Mouse (Mus musculus): ENCODE measurements around the gene Ndufs2. TPM values are rescaled to one million over a fixed set of nuclear protein-coding genes. Genes with fewer than 3 reads are reported as not detected.

Ndufs2 gene
- polyA plus RNA-seq, 1 experiment from 2014 or later: 368 TPM

DNA sequence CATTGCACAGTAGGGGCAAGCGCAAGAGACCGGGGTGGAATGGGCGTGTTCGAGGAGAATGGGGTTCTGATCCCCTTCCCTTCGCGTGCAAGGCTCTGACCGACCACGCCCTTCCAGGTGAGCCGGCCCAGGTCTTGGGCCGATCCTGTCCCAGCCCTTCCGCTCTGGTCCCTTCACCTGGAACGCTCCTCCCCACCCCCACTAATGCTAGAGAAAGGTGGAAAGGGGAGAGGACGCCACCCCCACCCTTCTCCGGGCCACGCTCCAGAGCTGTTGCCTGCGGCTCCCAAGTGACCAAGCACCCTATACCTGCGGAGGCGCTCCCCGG, 19.3 kb upstream of the Ndufs2 start:
- H3K4me1 ChIP-seq (ENCODE audit: insufficient read depth, low read length): peaks cover 11% of the 10 kb centered on the region
- peak overlapping the region; percentile 84 for H3K4me3 ChIP-seq (ENCODE audit: low read length)
- H3K36me3 ChIP-seq (ENCODE audit: insufficient read depth, low read length): peaks cover 29% of the 10 kb centered on the region
- peak overlapping the region; percentile 76 for H3K9ac ChIP-seq (replicated peaks; ENCODE audit: low read length)
- ATAC-seq (ENCODE audit: low FRiP score, low TSS enrichment): peak; percentile 90
- no peaks in the 10 kb centered on the region for H3K9me3 ChIP-seq (ENCODE audit: low read length)
- peak overlapping the region; percentile 77 for H3K4me2 ChIP-seq (replicated peaks; ENCODE audit: low read depth, low read length)
- WGBS: 0% methylated on average over 19 of the region's 19 CpGs
- H3K27ac ChIP-seq (ENCODE audit: low read length): peak overlapping the region; percentile 87
- H3K27me3 ChIP-seq (ENCODE audit: insufficient read depth, low read length): no peaks in the 10 kb centered on the region

DNA sequence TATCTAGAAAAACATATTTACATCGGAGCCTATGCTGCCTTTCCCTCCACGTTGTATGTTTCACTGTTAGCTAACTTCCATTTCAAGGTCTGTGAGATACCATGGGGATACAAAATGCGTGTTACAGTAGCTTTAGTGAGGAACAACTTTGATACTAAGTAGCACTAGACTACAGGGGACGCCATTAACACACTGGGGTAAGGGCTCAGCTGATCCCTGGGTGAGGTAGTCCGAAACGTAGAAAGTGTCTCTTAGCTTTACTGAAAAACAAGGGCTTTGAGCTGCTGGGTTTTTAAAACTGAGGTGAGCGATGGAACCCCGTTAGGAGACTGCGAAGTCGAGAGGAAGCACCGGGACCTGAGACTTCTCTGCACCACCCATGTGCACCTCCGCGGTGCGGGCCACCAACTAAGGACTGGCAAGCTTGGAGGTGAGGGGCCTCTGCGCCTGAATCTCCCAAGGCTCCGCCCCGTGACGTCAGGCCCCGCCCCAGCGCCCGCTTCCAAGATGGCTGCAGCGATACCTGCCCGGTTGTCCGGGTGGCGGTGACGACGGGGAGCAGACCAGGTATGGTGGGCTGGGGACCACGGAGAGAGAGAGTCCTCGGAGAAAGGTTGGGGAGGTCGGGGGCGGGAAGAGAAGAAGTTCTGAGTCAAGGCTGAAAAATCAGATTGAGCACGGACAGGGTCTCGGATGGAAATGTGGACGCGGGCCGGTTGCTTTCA, 18.8 kb upstream of the Ndufs2 start, which contains the start of gene B4galt3:
Gene B4galt3, plus strand, starts transcription at position 481 of the 725 bp plus-strand sequence.
- Histone ChIP-seq H3K36me3 (ENCODE audit: insufficient read depth, low read length) (peaks cover 23% of the 10 kb centered on the region), H3K4me3 (ENCODE audit: low read length) (peak within 1 kb of the TSS; percentile 84), H3K4me1 (ENCODE audit: insufficient read depth, low read length) (peaks cover 11% of the 10 kb centered on the region), H3K9me3 (ENCODE audit: low read length) (no peaks in the 10 kb centered on the region), H3K9ac (replicated peaks; ENCODE audit: low read length) (peak within 1 kb of the TSS; percentile 76), H3K27ac (ENCODE audit: low read length) (peak within 1 kb of the TSS; percentile 87), H3K27me3 (ENCODE audit: insufficient read depth, low read length) (no peaks in the 10 kb centered on the region), H3K4me2 (replicated peaks; ENCODE audit: low read depth, low read length) (peak within 1 kb of the TSS; percentile 77)
- 3% methylated on average over 36 of the region's 36 CpGs for WGBS
- ATAC-seq (ENCODE audit: low FRiP score, low TSS enrichment): peak; percentile 94

DNA sequence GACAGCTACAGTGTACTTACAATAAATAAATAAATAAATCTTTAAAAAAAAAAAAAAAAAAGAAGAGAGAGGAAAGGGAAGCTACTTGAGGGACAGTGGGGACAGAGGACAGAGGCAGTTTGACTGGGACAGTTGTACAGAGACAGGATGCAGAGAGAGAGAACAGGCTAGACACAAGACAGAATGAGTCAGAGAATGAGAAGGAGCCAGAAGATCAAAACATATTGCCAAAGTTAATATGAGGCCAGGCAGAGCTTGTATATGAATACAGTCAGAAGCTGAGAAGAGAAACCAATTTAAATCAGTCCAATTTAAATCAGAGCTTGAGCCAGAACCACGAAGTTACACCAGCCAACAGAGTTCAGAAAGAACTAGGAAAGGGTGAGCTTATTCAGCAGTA, 17.2 kb upstream of the Ndufs2 start:
- Histone ChIP-seq H3K36me3 (ENCODE audit: insufficient read depth, low read length) (peaks cover 8% of the 10 kb centered on the region), H3K9ac (replicated peaks; ENCODE audit: low read length) (no peak overlapping the region), H3K27me3 (ENCODE audit: insufficient read depth, low read length) (no peaks in the 10 kb centered on the region), H3K4me3 (ENCODE audit: low read length) (no peak overlapping the region), H3K4me1 (ENCODE audit: insufficient read depth, low read length) (peaks cover 11% of the 10 kb centered on the region), H3K9me3 (ENCODE audit: low read length) (no peaks in the 10 kb centered on the region), H3K4me2 (replicated peaks; ENCODE audit: low read depth, low read length) (no peak overlapping the region), H3K27ac (ENCODE audit: low read length) (no peak overlapping the region)
- 63% methylated on average over 1 of the region's 1 CpGs for WGBS
- ATAC-seq (ENCODE audit: low FRiP score, low TSS enrichment): no peak

DNA sequence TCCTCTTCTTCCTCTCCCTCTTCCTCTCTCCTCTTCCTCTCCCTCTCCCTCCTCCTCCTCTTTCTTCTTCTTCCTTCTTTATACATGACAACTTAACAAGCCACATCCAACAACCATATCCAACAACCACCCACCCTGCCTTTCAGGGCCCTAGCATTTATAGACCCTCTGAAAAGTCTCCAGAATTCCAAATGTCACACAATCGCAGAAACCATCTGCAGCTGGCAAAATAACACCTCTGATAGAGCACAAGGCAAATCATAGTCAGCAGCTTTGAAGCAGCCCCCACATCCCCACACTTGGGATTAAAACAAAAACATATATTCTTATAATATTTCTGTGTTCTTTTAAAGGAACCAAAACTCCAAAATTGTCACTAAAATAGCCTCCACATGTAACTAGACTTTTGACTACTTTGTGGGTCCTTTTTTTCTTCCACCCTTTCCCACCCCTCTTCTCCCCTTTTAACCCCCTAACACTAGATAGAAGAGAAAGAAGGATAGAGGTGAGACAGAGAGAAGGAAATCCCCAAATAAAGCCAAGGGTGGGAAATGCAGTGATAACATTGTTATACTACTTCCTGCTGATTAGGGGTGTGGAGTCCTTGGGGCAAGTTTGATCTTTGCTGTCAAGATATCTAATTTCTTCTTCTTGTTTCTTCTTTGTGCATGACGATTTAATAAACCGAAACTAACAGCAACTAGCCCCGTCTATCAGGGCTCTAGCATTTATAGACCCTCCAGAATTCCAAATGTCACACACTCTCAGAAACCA, 15.0 kb upstream of the Ndufs2 start:
- 59% methylated on average over 4 of the region's 4 CpGs for WGBS
- peaks cover 12% of the 10 kb centered on the region for H3K4me1 ChIP-seq (ENCODE audit: insufficient read depth, low read length)
- H3K9ac ChIP-seq (replicated peaks; ENCODE audit: low read length): no peak overlapping the region
- H3K4me2 ChIP-seq (replicated peaks; ENCODE audit: low read depth, low read length): no peak overlapping the region
- no peaks in the 10 kb centered on the region for H3K27me3 ChIP-seq (ENCODE audit: insufficient read depth, low read length)
- no peaks in the 10 kb centered on the region for H3K9me3 ChIP-seq (ENCODE audit: low read length)
- H3K4me3 ChIP-seq (ENCODE audit: low read length): no peak overlapping the region
- H3K36me3 ChIP-seq (ENCODE audit: insufficient read depth, low read length): no peaks in the 10 kb centered on the region
- H3K27ac ChIP-seq (ENCODE audit: low read length): no peak overlapping the region
- no peak for ATAC-seq (ENCODE audit: low FRiP score, low TSS enrichment)

DNA sequence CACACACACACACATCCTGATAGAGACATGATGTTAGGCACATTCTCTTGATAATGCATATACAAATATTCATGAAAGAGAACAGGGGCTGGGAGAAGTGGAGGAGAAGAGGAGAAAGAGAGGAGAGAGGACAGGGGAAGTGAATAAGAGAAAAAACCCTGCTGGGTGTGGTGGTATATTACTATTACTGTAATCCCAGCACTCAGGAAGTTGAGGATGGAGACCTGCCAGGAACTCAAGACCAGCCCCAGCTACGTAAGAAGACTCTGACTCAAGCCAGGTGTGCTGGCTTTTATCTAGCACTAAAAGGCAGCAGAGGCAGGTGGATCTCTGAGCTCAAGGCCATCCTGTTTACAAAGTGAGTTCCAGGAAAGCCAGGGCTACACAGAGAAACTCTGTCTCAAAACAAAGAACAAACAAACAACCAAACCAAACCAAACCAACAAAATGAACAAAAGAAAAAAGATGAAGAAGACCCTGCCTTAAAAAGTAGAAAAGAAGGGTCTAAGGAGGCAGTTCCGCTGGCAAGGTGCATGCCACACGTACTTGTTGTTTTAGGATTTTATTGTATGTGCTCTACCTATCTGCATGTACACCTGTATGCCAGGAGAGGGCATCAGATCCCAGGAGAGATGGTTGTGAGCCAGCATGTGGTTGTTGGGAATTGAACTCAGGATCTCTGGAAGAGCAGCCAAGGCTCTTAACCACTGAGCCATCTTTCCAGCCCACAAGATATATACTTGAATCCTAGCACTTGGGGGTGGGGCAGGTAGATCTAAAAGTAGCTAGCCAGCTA, 12.7 kb upstream of the Ndufs2 start:
- Histone ChIP-seq H3K27ac (ENCODE audit: low read length) (peak overlapping the region; percentile 94), H3K9ac (replicated peaks; ENCODE audit: low read length) (no peak overlapping the region), H3K4me3 (ENCODE audit: low read length) (no peak overlapping the region), H3K9me3 (ENCODE audit: low read length) (no peaks in the 10 kb centered on the region), H3K27me3 (ENCODE audit: insufficient read depth, low read length) (no peaks in the 10 kb centered on the region), H3K36me3 (ENCODE audit: insufficient read depth, low read length) (peaks cover 2% of the 10 kb centered on the region; the same call in 1 of the 2 replicates), H3K4me2 (replicated peaks; ENCODE audit: low read depth, low read length) (no peak overlapping the region; the same call in 1 of the 2 replicates), H3K4me1 (ENCODE audit: insufficient read depth, low read length) (peaks cover 8% of the 10 kb centered on the region)
- WGBS: 85% methylated on average over 3 of the region's 3 CpGs
- 0 out of 2 replicates have a peak, but pooled peaks have one; percentile 1 for ATAC-seq (ENCODE audit: low FRiP score, low TSS enrichment)

DNA sequence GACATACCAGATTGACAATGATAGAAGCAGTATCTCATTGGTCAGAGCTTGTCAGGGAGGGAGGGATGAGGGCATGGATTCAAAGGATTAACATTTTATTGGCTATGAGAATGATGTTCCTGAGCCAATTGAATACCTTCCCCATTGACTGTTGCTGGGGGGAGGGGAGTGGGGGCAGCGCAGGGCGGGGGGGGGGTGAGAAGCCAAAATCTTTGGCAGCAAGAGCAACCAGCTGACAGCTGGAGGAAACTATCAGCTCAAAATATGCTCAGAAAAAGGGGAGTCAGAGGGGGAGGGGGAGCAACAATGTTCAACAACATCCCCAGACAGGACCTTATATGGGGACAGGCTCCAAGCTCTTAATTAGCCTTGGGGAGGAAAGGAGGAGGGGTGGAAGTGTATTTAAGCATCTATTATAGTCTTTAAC, 12.0 kb upstream of the Ndufs2 start:
- H3K36me3 ChIP-seq (ENCODE audit: insufficient read depth, low read length): peaks cover 5% of the 10 kb centered on the region; the same call in 1 of the 2 replicates
- peak overlapping the region; percentile 94 for H3K27ac ChIP-seq (ENCODE audit: low read length)
- WGBS: 8% methylated on average over 2 of the region's 2 CpGs
- no peaks in the 10 kb centered on the region for H3K27me3 ChIP-seq (ENCODE audit: insufficient read depth, low read length)
- no peak overlapping the region for H3K4me3 ChIP-seq (ENCODE audit: low read length)
- H3K4me2 ChIP-seq (replicated peaks; ENCODE audit: low read depth, low read length): peak overlapping the region; percentile 28
- H3K9me3 ChIP-seq (ENCODE audit: low read length): no peaks in the 10 kb centered on the region
- ATAC-seq (ENCODE audit: low FRiP score, low TSS enrichment): peak; percentile 89
- peaks cover 8% of the 10 kb centered on the region for H3K4me1 ChIP-seq (ENCODE audit: insufficient read depth, low read length)
- H3K9ac ChIP-seq (replicated peaks; ENCODE audit: low read length): no peak overlapping the region

DNA sequence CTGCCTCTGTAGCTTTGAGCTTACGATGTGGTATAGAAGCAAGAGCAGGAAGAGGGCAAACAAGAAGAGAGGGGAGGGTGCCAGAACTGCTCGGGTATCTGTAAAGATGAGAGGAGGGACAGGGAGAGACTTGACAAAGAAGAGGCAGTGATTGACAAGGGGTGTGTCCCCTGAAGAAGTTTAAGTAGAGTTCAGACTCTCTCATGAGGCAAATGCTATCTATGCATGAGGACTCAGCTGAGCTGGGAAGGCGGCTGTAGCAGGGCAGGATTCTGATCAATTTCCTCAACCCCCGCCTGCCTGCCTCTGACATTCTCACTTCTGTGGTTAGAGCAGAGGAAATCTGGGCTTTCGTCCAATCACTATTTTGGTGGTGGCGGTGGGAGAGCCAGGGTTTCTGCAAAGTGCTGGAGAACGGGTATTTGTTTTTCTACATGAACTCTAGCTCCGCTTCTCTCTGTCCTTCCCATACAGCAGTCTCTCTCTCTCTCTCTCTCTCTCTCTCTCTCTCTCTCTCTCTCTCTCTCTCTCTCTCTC, 11.5 kb upstream of the Ndufs2 start:
- 4% methylated on average over 8 of the region's 8 CpGs for WGBS
- peaks cover 6% of the 10 kb centered on the region; the same call in 1 of the 2 replicates for H3K36me3 ChIP-seq (ENCODE audit: insufficient read depth, low read length)
- no peaks in the 10 kb centered on the region for H3K27me3 ChIP-seq (ENCODE audit: insufficient read depth, low read length)
- H3K4me1 ChIP-seq (ENCODE audit: insufficient read depth, low read length): peaks cover 8% of the 10 kb centered on the region
- H3K9me3 ChIP-seq (ENCODE audit: low read length): no peaks in the 10 kb centered on the region
- peak overlapping the region; percentile 90 for H3K27ac ChIP-seq (ENCODE audit: low read length)
- peak; percentile 85 for ATAC-seq (ENCODE audit: low FRiP score, low TSS enrichment)
- peak overlapping the region; percentile 58 for H3K9ac ChIP-seq (replicated peaks; ENCODE audit: low read length)
- H3K4me3 ChIP-seq (ENCODE audit: low read length): peak overlapping the region; percentile 19
- H3K4me2 ChIP-seq (replicated peaks; ENCODE audit: low read depth, low read length): peak overlapping the region; percentile 28

DNA sequence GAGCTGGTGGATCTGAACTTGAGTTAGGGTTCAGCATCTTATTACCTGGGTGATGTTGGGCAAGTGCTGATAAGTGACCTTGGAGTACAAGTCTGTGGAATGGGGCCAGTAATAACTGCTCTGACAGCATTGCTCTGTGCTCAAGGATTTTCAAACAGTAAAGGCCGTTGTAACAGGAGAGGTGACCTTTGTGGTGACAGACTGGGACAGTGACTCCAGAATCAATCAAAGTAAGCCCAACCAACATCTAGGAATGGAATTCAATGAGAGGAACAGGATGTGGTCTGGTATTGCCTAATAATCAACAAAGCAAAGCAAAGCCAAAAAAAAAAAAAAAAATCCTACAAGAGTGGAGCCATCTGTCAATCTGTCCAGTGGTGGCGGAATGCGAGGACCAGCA, 9.1 kb upstream of the Ndufs2 start:
- H3K27me3 ChIP-seq (ENCODE audit: insufficient read depth, low read length): no peaks in the 10 kb centered on the region
- no peaks in the 10 kb centered on the region for H3K9me3 ChIP-seq (ENCODE audit: low read length)
- no peak overlapping the region for H3K4me2 ChIP-seq (replicated peaks; ENCODE audit: low read depth, low read length)
- peaks cover 8% of the 10 kb centered on the region for H3K4me1 ChIP-seq (ENCODE audit: insufficient read depth, low read length)
- peaks cover 9% of the 10 kb centered on the region; the same call in 1 of the 2 replicates for H3K36me3 ChIP-seq (ENCODE audit: insufficient read depth, low read length)
- 44% methylated on average over 3 of the region's 3 CpGs for WGBS
- ATAC-seq (ENCODE audit: low FRiP score, low TSS enrichment): no peak
- no peak overlapping the region for H3K27ac ChIP-seq (ENCODE audit: low read length)
- H3K4me3 ChIP-seq (ENCODE audit: low read length): no peak overlapping the region
- no peak overlapping the region for H3K9ac ChIP-seq (replicated peaks; ENCODE audit: low read length)

DNA sequence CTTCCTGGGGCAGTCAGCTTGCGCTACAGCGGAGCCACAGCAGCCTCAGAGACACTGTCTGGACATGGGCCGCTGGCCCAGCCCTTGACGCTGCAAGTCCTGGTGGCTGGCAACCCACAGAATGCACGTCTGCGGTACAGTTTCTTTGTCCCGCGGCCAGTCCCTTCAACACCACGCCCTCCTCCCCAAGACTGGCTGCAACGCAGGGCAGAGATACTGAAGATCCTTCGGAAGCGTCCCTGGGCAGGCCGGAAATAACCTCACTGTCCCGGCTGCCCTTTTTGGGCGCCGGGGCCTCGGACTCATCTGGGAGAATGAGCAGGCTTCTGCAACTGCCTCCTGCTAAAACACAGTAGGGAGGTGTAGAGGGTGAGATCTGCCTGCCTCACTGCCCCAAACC, 7.7 kb upstream of the Ndufs2 start:
- Histone ChIP-seq H3K4me2 (replicated peaks; ENCODE audit: low read depth, low read length) (no peak overlapping the region), H3K27me3 (ENCODE audit: insufficient read depth, low read length) (no peaks in the 10 kb centered on the region), H3K36me3 (ENCODE audit: insufficient read depth, low read length) (peaks cover 12% of the 10 kb centered on the region), H3K4me1 (ENCODE audit: insufficient read depth, low read length) (peaks cover 8% of the 10 kb centered on the region), H3K9me3 (ENCODE audit: low read length) (no peaks in the 10 kb centered on the region), H3K9ac (replicated peaks; ENCODE audit: low read length) (no peak overlapping the region), H3K27ac (ENCODE audit: low read length) (no peak overlapping the region), H3K4me3 (ENCODE audit: low read length) (no peak overlapping the region)
- 83% methylated on average over 17 of the region's 17 CpGs for WGBS
- no peak for ATAC-seq (ENCODE audit: low FRiP score, low TSS enrichment)

All from kidney, embryonic 16.5 days (tissue).